Mouse (Mus musculus): ENCODE data around the gene Rgs3.

Rgs3 gene

GRCm38 (mm10) chr4:62661311-62661849 lies 101.7 kb downstream of the Rgs3 start:
- DNase-seq: no peak

- DNase-seq: peak; percentile 72
Measured at GRCm38 (mm10) chr4:62663348-62663747, 103.7 kb downstream of the Rgs3 start.

GRCm38 (mm10) chr4:62665842-62666241 lies 106.2 kb downstream of the Rgs3 start:
- DNase-seq: no peak

- no peak for DNase-seq
Measured at GRCm38 (mm10) chr4:62668666-62669065, 109.0 kb downstream of the Rgs3 start.

- DNase-seq: no peak
Measured at GRCm38 (mm10) chr4:62669094-62670071, 109.7 kb downstream of the Rgs3 start.

GRCm38 (mm10) chr4:62673531-62674030 lies 113.9 kb downstream of the Rgs3 start:
- peak; percentile 59 for DNase-seq

GRCm38 (mm10) chr4:62674031-62674995 lies 114.7 kb downstream of the Rgs3 start:
- peak; percentile 81 for DNase-seq

GRCm38 (mm10) chr4:62675394-62675793 lies 115.7 kb downstream of the Rgs3 start:
- no peak for DNase-seq

GRCm38 (mm10) chr4:62677047-62677737 lies 117.5 kb downstream of the Rgs3 start:
- DNase-seq: peak; percentile 51

GRCm38 (mm10) chr4:62679157-62679556 lies 119.5 kb downstream of the Rgs3 start:
- DNase-seq: no peak

- DNase-seq: no peak
Measured at GRCm38 (mm10) chr4:62681467-62681866, 121.8 kb downstream of the Rgs3 start.

GRCm38 (mm10) chr4:62682371-62682770 lies 122.7 kb downstream of the Rgs3 start:
- DNase-seq: no peak

GRCm38 (mm10) chr4:62683148-62683547 lies 123.5 kb downstream of the Rgs3 start:
- DNase-seq: no peak

- DNase-seq: no peak
Measured at GRCm38 (mm10) chr4:62684351-62684750, 124.7 kb downstream of the Rgs3 start.

GRCm38 (mm10) chr4:62685268-62685667 lies 125.6 kb downstream of the Rgs3 start:
- no peak for DNase-seq

GRCm38 (mm10) chr4:62686769-62687168 lies 127.1 kb downstream of the Rgs3 start:
- DNase-seq: no peak

- no peak for DNase-seq
Measured at GRCm38 (mm10) chr4:62688142-62688541, 128.5 kb downstream of the Rgs3 start.

GRCm38 (mm10) chr4:62690997-62691396 lies 131.3 kb downstream of the Rgs3 start:
- DNase-seq: no peak

GRCm38 (mm10) chr4:62691625-62692024 lies 132.0 kb downstream of the Rgs3 start:
- DNase-seq: no peak

- DNase-seq: peak; percentile 59
Measured at GRCm38 (mm10) chr4:62693839-62694238, 134.2 kb downstream of the Rgs3 start.

- DNase-seq: peak; percentile 55
Measured at GRCm38 (mm10) chr4:62694703-62695439, 135.2 kb downstream of the Rgs3 start.

Data from retina, postnatal 1 day (tissue).